Comparison of ENCODE assay signal across 8 mouse cellular contexts in the genomic region with DNA sequence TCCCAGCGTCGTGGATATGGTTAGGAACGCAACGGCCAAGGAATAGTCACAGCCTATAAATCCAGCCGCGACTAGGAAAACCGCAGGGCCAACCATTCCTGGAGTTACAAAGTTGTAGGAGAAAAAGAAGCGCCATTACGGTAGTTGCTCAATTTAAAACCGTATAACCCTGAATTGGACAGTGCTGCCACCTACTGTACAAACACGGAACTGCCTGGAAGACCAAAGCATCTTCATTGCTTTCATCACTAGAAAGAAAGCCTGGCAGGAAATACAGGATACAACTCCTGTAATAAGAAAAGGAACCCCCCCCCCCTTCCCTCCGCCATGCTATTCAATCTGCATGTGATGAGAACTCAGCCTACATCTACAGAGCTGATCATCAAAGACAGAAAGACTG. TPM values are rescaled to one million over a fixed set of nuclear protein-coding genes. Genes with fewer than 3 reads are reported as not detected.
DNase-seq lines count a peak whose midpoint lies in the region; TF ChIP-seq lines count a peak whose summit lies in the region.

No protein-coding gene starts in this region.

- peaks cover 6 to 24% of the 10 kb centered on the region in 2 experiments for H3K36me3 ChIP-seq in CH12.LX (replicated peaks in 1 of 2; ENCODE audit: control insufficient read depth in 1 of 2, insufficient read depth in 1 of 2, low read length in 1 of 2)
- H3K36me3 ChIP-seq in embryonic facial prominence, embryonic 10.5 days (replicated peaks): peaks cover 18% of the 10 kb centered on the region

- peak; percentile 55 for DNase-seq in CH12.LX (ENCODE audit: extremely low read depth)
- peak; percentile 51 for DNase-seq in adrenal gland, adult 8-10 months
- DNase-seq in embryonic facial prominence, embryonic 10.5 days (ENCODE audit: low spot score): peak; percentile 73
- peak; percentile 85 to 92 for DNase-seq in heart, postnatal 10 days
- DNase-seq in layer of hippocampus, adult 9-11 months: peak; percentile 66
- peak; percentile 57 to 88 for DNase-seq in lung, postnatal 4 days
- DNase-seq in right cerebral cortex, postnatal 10 days (ENCODE audit: low spot score in 2 of 2): peak; percentile 85 to 87
- peak; percentile 86 for DNase-seq in urinary bladder, postnatal 25 days (ENCODE audit: low spot score)

- TF ChIP-seq CTCF in CH12.LX (conservative IDR thresholded peaks at IDR 0.05 in 1 of 2, IDR thresholded peaks at IDR 0.05 in 1 of 2; ENCODE audit: low read depth in 2 of 2, low read length in 2 of 2): peak; percentile 72 to 82

- no peak overlapping the region for H3K4me3 ChIP-seq in CH12.LX (replicated peaks in 1 of 3; ENCODE audit: low read depth in 2 of 3, low read length in 2 of 3, poor library complexity in 1 of 3)
- no peak overlapping the region for H3K4me3 ChIP-seq in embryonic facial prominence, embryonic 10.5 days

- no peaks in the 10 kb centered on the region for H3K79me2 ChIP-seq in CH12.LX (replicated peaks; ENCODE audit: control insufficient read depth, extremely low read depth, insufficient read depth, poor library complexity, severe bottlenecking)

- TF ChIP-seq POLR2A in CH12.LX (IDR thresholded peaks at IDR 0.05; ENCODE audit: low read depth, low read length): no peak

- H3K27me3 ChIP-seq in CH12.LX (replicated peaks): no peaks in the 10 kb centered on the region
- H3K27me3 ChIP-seq in embryonic facial prominence, embryonic 10.5 days (replicated peaks; ENCODE audit: low read depth, poor library complexity, severe bottlenecking): no peaks in the 10 kb centered on the region

- WGBS in embryonic facial prominence, embryonic 10.5 days: 50% methylated on average over 12 of the region's 12 CpGs

- H3K4me2 ChIP-seq in CH12.LX (ENCODE audit: insufficient read depth, low read depth, poor library complexity, severe bottlenecking): no peak overlapping the region

- no peak overlapping the region for H3K9ac ChIP-seq in CH12.LX (ENCODE audit: insufficient read depth, low read depth)

- dilution Hi-C loops in CH12.LX (cut with MboI; ENCODE audit: extremely low pct_ligation_motif_present, extremely low pct_unique_long_range_greater_than_20kb, low sequenced_read_pairs): no loop called here

- intact Hi-C loops in heart, postnatal 10 days (cut with DNase I): loop anchor here (2.0 kb wide), 3 partner anchors 24 to 194 kb away; no protein-coding TSS in a partner anchor

- no peaks in the 10 kb centered on the region for H3K9me3 ChIP-seq in CH12.LX (replicated peaks; ENCODE audit: low read length)
- H3K9me3 ChIP-seq in embryonic facial prominence, embryonic 10.5 days: no peaks in the 10 kb centered on the region

- peak; percentile 69 for TF ChIP-seq RAD21 in CH12.LX (IDR thresholded peaks at IDR 0.05; ENCODE audit: low read depth, low read length)

- in situ Hi-C loops in CH12.LX (cut with MboI; ENCODE audit: low pct_ligation_motif_present, low pct_unique_long_range_greater_than_20kb, low sequenced_read_pairs): no loop called here

- TF ChIP-seq EP300 in CH12.LX (IDR thresholded peaks at IDR 0.05; ENCODE audit: low read length): no peak

- peaks cover 0 to 3% of the 10 kb centered on the region in 2 experiments; a peak in 1 of 4 replicates for H3K4me1 ChIP-seq in CH12.LX (ENCODE audit: control insufficient read depth in 1 of 2, insufficient read depth in 2 of 2)
- H3K4me1 ChIP-seq in embryonic facial prominence, embryonic 10.5 days: no peaks in the 10 kb centered on the region

- H3K27ac ChIP-seq in CH12.LX (ENCODE audit: insufficient read depth, low read depth): no peak overlapping the region
- no peak overlapping the region for H3K27ac ChIP-seq in embryonic facial prominence, embryonic 10.5 days (replicated peaks)

TF ChIP-seq in CH12.LX, 34 proteins besides CTCF, POLR2A, EP300 and RAD21:
- TF ChIP-seq MEF2A (IDR thresholded peaks at IDR 0.05; ENCODE audit: borderline replicate concordance, low read depth, low read length) (no peak), ZC3H11A (IDR thresholded peaks at IDR 0.05; ENCODE audit: low read depth, low read length) (peak; percentile 18; the same call in 1 of the 2 replicates), SMC3 (IDR thresholded peaks at IDR 0.05; ENCODE audit: low read depth, low read length) (peak; percentile 67), MXI1 (IDR thresholded peaks at IDR 0.05; ENCODE audit: low read depth, low read length) (peak; percentile 85)

RNA-seq across cellular contexts. Expression of gene Slc17a5, which starts 34.9 kb away (rescaled TPM):
- total RNA-seq in CH12.LX (2012; rRNA removed): 6.7 and 7.6 TPM in 2 replicates
- total RNA-seq in CH12.LX (2014; rRNA removed): 4.9 and 5.7 TPM in 2 replicates
- 7.0 and 7.6 TPM in 2 replicates for polyA plus RNA-seq in CH12.LX (2012; ENCODE audit: insufficient read length, low read depth)
- 10 to 100 TPM; 11.1 to 13.3 (median 12.8) TPM for total RNA-seq in adrenal gland, adult 8-10 months (2022)
- 9.5 and 11.2 TPM in 2 replicates for polyA plus RNA-seq in embryonic facial prominence, embryonic 10.5 days (2016; fragmentation: Nextera tagmentation; extraction: Ambion mirVana)
- 1 to 10 TPM; 7.6 to 7.7 TPM for total RNA-seq in heart, postnatal 10 days (2021)
